Mouse (Mus musculus) mature B cell (primary cell): ENCODE results near the gene Tnip1.

Source experiments
- in situ Hi-C: fragments of 300-500 bp; cut with MboI; formaldehyde crosslinking; loops from 2 replicates; pipeline ENCODE4 v1.14.3; 2019

Gene Tnip1

DNA sequence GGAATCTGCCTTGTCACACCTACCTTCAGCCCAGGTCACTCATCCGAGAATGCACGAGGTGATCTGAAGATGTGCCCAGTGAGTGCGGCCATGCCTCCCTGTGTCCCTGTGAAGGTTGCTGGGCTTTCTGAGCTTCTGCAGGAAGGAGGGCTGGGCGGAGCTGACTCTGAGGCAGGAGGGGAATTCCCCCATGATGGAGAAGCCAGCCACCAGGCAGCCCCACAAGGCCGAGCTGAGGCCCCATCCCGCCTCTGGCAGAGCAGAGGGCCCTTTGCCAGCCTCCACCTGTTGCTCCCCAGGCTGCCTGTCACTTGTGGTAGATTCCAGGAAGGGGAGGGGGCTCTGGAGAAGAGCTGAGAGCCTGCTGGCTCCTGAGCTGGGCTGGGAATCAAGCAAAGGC lies at the start of gene Tnip1:
TSS of gene Tnip1 (minus strand) at position 108 of the 400 bp plus-strand sequence.
- in situ Hi-C loops: no loop called here

GRCm38 (mm10) chr11:55011440-55011839 lies 48.7 kb upstream of the Tnip1 start:
- in situ Hi-C loops: no loop called here

DNA sequence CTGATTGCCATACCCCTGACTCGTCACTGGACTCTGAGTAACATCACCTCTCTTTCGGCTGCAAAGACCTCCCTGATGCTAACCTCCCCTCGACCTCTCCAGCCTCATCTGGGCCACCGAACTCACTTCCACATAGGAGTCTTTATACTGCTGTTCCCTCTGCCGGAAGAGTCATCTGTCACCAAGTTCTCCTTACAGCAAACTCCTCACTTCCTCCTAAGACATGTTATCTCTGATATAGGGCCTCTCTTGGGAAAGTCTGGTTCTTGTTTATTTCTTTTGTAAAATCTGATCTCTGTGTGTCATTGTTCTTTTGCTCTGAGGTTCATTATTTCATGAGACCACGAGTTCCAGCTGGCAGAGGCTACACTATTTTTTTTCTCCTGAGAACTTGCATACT lies 45.5 kb upstream of the Tnip1 start:
- in situ Hi-C loops: no loop called here

GRCm38 (mm10) chr11:55005684-55006083 lies 43.0 kb upstream of the Tnip1 start:
- in situ Hi-C loops: no loop called here

DNA sequence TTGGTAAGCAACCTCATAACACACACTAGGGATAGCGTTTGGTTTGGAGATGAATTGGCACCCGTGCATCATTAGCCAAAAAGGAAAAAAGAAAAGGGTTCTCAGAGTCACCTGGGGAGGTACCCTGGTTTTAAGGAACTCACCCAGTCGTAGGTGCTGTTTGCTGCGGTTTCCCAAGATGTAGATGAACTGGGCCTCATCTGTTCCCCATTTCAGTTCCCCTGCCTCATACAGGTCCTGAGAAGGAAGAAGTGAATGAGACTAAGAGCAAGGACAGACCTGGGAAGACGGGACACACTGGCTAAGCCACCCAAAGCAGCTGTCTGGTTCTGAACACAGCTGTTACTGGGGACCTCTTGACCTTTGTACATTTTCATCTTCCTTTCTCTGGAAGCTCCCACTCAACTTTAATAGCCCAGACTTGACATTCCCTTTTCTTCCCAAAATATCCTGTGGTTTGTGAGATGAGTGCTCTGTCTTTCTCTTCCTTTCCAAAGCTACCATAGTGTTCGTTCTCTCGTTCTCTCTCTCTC lies 42.3 kb upstream of the Tnip1 start:
- in situ Hi-C loops: loop anchor here (5.0 kb wide), 1 partner anchor 37 kb away; no protein-coding TSS in a partner anchor

DNA sequence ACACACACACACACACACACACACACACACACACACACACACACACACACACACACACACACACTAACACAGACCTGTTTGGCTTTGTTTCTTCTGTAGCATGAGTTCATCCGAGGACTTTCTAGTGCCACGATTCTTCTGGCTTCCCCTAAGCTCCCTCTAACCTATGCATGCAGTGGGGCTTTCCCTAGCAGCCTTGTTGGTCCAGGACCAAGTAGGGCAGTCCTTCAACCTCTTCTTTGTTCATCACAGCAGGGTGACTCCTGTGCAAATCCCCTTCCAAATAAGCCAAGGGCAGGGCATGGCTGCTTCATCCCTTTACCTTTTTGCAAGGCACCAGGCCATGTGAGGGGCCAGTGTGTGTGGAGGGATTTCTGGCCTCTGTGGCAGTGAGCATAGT lies 36.0 kb upstream of the Tnip1 start:
- in situ Hi-C loops: no loop called here

- in situ Hi-C loops: no loop called here
Observed at GRCm38 (mm10) chr11:54998284-54998683, 35.6 kb upstream of the Tnip1 start.

- in situ Hi-C loops: no loop called here
Observed at GRCm38 (mm10) chr11:54996176-54996575, 33.5 kb upstream of the Tnip1 start.

DNA sequence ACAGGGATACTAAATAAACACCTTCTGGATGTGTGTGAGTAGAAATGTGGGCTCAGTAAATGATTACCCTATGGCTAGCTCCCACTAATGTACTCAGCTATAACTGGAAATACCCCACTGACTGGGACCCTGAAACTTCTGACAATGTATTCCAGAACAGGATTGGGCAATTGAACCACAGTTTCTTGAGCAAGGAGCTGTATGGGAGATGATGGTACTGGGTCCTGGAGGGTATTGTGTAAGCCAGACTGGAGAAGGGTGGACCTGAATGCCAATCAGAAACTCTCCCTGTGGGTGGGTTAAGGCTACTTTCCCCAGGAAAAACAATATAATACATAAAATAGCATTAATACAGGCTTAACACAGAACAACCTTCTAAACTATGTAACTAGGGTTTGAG lies 27.2 kb upstream of the Tnip1 start:
- in situ Hi-C loops: no loop called here

DNA sequence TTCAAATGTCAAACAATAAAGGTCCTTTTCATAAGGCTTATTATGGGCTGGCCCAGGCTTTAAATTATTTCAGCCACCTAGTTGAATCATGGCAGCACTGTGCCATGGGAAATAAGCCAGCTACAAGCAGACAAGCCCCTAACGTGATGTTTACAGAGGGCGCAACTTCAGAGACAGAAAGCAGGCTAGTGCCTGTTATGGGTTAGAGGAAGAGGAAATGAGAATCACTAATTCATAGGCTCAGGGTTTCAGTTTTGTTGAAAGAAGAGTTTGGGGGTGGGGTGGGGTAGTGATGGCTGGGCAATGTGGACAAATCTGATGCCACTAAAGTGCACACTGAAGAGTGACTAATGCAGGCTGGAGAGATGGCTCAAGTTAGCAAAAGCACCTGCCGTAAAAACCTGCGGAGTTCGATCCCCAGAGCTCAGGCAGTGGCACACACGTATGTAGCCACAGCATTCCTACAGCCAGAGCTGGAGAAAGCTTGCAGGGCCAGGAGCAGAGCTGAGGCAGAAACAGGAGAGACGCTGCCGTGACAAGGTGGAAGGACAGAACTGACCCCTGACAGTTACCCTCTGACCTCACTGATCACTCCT lies 26.1 kb upstream of the Tnip1 start:
- in situ Hi-C loops: no loop called here

DNA sequence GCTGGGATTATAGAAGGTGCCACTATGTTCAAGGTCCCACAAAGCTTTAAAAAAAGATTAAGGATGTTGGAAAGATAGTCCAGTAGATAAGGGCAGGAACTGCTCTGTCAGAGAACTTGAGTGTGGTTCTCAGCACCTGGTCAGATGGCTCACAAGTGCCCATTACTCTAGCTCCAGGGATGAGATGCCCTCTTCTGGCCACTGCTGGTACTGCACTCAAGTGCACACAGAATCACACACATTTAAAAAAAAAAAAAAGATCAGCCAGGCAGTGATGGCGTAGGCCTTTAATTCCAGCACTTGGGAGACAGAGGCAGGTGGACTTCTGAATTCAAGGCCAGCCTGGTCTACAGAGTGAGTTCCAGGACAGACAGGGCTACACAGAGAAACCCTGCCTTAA lies 25.3 kb upstream of the Tnip1 start:
- in situ Hi-C loops: no loop called here

GRCm38 (mm10) chr11:54985086-54985485 lies 22.4 kb upstream of the Tnip1 start:
- in situ Hi-C loops: no loop called here

DNA sequence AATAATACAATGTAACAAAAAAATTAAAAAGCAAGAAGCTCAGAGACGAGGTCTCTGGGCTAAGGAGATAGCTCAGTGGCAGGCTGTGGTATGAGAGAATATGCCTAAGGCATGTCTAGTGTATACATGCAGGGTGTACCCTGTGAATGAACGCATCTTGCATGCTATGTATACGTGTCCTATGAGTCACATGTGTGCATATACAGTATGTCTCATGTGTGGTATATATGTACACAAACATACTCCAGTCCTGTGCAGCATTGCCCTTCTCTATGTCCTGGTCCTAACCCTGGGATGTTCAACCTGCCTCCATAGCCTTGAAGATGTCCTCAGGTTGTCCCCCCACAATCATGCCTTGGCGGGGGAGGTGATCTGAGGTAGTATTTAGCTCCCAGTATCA lies 21.9 kb upstream of the Tnip1 start:
- in situ Hi-C loops: no loop called here

GRCm38 (mm10) chr11:54984085-54984484 lies 21.4 kb upstream of the Tnip1 start:
- in situ Hi-C loops: no loop called here

GRCm38 (mm10) chr11:54982520-54982919 lies 19.8 kb upstream of the Tnip1 start:
- in situ Hi-C loops: no loop called here

DNA sequence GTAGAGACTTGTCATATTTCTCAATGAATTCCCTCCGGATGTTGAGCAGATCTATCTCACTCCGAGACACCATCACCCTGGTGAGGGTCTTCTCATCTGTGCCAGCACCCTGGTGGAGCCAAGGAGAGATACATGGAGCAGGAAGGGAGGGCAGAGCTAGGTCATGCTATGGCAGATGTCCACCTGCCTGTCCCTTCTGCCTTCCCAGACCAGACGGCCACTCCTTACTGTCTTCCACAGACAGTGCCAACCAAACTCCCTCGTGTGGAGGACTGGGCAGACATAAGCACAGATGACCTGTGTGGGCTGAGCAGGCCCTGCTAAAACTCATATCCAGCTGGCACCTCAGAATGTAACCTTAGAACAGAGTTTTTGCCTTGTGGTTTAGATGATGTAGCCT lies 18.9 kb upstream of the Tnip1 start:
- in situ Hi-C loops: no loop called here

GRCm38 (mm10) chr11:54977385-54977937 lies 14.7 kb upstream of the Tnip1 start:
- in situ Hi-C loops: no loop called here

DNA sequence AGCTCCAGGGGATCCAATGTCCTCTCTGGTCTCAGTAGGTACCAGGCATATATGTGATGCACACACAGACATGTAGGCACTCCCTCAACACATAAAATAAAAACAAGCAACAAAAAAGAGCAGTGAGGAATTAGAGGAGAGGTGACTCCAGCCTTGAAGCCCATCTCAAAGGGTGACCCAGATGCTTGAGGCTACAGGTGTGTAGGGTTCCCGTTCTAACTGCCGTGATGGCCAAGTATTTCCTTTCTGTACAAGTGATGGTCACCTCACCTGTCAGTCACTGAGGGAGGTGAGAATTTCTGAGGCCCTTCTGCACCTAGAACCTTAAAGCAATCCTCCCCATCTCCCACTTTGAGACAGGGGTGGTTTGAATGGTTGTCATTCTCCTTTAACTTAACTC lies 13.6 kb upstream of the Tnip1 start:
- in situ Hi-C loops: no loop called here

GRCm38 (mm10) chr11:54975756-54976155 lies 13.0 kb upstream of the Tnip1 start:
- in situ Hi-C loops: no loop called here

DNA sequence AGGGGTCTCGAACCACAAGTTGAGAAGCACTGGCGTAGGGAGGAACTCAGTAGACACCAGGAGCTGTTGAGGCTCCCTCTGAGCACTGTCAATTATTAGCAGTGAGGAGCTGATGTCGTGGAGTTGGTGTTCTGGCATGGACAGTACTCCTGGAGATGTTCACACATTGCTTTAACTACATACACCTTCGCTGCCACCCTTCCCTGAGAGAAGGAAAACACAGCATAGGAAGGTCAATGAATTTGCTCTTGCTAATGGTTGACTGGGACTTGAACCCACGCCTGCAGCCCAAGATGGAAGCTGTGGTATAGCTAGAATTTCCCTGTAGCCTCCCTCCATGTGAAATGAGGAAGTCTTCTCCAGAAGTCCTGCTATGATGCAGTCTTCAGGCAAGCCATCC lies 12.6 kb upstream of the Tnip1 start:
- in situ Hi-C loops: no loop called here

DNA sequence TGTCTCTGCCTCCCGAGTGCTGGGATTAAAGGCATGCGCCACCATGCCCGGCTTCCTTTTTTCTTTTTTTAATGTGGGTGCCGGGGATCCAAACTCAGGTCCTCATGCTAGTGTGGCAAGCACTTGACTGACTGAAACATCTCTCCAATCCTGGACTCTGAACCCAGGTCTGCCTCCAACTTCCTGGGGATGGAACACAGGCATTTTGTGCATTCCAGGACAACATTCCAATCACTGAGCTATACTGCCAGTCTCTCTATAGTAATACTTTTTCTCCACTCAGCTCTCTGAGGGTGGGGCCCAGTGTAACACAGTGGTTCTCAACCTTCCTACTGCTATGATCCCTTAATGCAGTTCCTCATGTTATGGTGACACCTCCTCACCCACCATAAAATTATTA lies 11.9 kb upstream of the Tnip1 start:
- in situ Hi-C loops: loop anchor here (5.0 kb wide), 1 partner anchor 42 kb away; no protein-coding TSS in a partner anchor

GRCm38 (mm10) chr11:54973481-54974212 lies 10.9 kb upstream of the Tnip1 start:
- in situ Hi-C loops: loop anchor here (5.0 kb wide), 1 partner anchor 41 kb away; no protein-coding TSS in a partner anchor

- in situ Hi-C loops: loop anchor here (5.0 kb wide), 1 partner anchor 40 kb away; no protein-coding TSS in a partner anchor
Observed at GRCm38 (mm10) chr11:54972789-54973188, 10.1 kb upstream of the Tnip1 start.
